Mouse (Mus musculus): ENCODE data around the gene Adgrl3.

Adgrl3 gene

GRCm38 (mm10) chr5:81564294-81564693 lies 544.4 kb downstream of the Adgrl3 start:
- no peak for DNase-seq (ENCODE audit: low read depth)

GRCm38 (mm10) chr5:81566577-81566976 lies 546.6 kb downstream of the Adgrl3 start:
- DNase-seq (ENCODE audit: low read depth), result no peak

DNA sequence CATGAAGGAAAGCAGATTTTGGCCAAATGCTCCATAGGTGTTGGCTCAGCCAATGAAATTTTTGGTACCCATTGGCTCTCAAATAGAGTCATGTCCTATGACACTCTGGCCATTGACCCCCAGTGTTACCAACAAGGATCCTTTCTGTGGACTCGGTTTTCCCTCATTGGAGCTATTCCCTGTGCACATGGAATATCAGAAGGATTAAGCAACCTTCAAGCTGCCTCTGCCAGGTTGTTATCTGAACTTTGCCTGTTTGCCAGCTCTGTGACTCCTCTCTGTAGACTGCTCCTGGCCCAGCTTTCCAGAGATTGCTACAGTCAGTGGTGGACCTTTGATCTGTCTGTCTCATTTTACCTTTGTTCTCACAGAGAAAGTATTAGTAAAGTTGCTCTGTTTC lies 548.8 kb downstream of the Adgrl3 start:
- no peak for DNase-seq (ENCODE audit: low read depth)

DNA sequence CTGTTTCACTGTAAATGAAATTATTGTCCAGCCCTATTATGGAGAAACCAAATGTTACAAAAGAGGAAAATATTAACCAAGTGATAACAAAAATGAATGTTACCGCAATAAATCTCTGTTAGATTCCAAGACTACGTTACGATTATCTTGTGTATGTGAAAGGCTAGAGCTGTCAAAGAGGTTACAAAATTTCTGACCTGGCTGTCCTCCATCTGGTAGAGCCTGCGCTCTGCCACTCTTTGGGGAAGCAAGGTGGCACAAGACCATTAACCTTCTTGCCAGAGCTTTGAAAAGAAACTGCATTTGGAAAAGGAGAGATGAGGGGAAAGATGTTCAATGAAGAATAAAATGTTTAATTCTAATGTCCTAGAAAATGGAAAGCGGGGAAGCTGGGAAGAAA lies 562.9 kb downstream of the Adgrl3 start:
- no peak for DNase-seq (ENCODE audit: low read depth)

DNA sequence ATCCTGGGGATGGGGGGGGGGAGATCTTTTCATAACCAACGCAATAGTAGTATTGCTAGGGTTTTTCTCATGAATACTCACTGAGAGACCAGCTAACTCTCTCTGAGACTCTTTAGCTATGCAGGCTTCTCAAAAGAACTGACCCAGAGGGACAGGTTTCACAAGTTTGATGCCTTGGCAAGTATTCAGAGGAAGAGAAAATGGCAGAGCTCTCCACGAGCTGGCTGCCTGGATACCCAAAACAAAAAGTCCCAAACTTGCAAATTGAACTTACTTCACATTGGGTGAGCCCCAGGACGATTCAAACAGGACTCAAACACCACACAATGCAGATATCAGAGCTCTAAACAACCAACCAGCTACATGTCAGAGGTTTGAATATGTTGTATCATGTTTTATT lies 563.5 kb downstream of the Adgrl3 start:
- DNase-seq (ENCODE audit: low read depth), result no peak

DNA sequence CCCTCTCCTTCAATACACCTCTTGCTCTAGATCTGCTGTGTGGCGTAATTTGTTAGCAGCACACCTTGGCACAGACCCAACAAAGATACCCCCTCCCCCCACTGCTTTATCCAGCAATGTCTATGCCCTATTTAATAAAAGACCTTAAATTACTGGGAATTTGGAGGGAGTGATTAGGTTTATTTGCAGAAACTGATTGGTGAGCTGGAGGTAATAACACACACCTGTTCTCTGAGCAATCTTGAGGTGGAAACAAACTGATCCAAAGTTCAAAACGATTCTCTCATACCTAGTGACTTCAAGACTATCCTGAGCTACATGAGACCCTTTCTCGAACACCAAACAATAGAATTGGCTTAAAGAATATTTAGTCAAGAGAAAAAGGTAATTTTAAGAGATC lies 565.0 kb downstream of the Adgrl3 start:
- no peak for DNase-seq (ENCODE audit: low read depth)

GRCm38 (mm10) chr5:81590005-81590694 lies 570.2 kb downstream of the Adgrl3 start:
- no peak for DNase-seq (ENCODE audit: low read depth)

DNA sequence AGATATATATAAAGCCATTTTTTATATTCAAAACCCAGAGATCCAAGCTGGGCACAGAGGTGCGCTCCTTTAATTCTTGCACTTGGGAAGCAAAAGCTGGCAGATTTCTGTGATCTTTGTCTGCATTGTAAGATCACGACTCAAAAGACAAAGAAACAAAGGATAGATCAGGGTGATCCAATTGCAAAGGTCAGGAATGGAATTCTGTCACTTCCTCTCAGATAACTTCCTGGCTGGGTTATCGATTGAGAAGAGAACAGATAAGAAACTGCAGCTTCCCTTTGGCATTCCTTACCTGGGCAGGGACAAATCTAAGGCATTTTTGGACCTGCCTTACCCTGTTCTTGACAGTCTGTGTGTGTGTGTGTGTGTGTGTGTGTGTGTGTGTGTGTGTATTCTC lies 571.5 kb downstream of the Adgrl3 start:
- DNase-seq (ENCODE audit: low read depth), result no peak

GRCm38 (mm10) chr5:81593396-81593995 lies 573.6 kb downstream of the Adgrl3 start:
- DNase-seq (ENCODE audit: low read depth), result no peak

- no peak for DNase-seq (ENCODE audit: low read depth)
Observed at GRCm38 (mm10) chr5:81598041-81598440, 578.1 kb downstream of the Adgrl3 start.

GRCm38 (mm10) chr5:81602889-81603288 lies 583.0 kb downstream of the Adgrl3 start:
- no peak for DNase-seq (ENCODE audit: low read depth)

DNA sequence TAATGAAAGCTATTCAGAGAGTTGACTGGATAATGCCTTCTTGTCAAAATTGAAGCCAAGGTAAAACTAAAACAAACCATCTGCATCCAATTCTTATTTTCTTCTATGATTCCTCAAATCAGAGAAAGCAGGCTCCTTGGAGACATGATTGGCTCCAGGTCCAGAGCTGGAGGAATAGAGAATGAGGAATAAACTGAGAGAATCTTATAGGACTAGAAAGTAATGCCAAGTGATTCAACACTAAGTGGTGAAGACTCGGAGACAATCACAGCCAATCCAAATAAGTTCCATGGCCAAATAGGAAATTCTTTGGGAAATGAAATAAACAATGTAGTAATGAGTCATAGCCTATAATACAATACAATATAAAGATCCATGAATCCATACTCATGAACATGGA lies 585.7 kb downstream of the Adgrl3 start:
- DNase-seq (ENCODE audit: low read depth), result no peak

DNA sequence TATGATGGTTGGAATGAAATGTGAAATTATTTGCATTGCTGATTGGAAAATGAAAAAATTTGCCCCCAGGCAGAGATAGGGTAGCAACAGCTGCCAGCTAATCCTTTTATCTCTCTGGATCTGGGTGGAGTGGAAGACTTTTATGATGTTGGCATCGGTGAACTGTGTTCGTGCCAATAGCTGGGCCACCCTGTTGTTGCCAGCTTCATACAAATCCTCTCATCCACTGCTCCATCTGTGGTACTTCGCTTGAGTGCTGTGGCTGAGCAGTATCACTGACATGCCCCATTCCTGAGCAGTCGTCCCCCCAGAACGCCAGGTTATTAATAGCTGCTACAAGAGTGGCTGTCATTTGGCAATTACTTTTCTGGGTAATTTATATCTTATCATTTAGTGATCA lies 590.3 kb downstream of the Adgrl3 start:
- no peak for DNase-seq (ENCODE audit: low read depth)

DNA sequence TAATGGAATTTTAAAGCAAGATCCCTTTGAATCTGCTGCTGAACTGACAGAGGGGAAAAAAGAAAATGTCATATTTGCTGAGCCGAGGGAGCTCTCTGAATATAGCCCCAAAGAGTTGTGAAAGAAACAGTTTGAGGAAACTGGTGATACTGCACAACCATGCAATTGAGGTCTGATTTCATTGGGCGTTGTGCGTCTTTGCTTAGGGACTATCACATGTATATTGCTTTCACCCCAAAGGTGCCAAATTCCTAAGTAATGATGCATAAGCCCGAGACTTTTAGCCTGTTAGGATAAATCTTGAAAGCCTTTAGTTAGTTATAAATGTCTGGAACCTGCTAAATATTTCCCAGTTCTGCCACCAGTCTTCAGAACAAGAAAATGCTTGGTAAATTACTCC lies 594.7 kb downstream of the Adgrl3 start:
- no peak for DNase-seq (ENCODE audit: low read depth)

DNA sequence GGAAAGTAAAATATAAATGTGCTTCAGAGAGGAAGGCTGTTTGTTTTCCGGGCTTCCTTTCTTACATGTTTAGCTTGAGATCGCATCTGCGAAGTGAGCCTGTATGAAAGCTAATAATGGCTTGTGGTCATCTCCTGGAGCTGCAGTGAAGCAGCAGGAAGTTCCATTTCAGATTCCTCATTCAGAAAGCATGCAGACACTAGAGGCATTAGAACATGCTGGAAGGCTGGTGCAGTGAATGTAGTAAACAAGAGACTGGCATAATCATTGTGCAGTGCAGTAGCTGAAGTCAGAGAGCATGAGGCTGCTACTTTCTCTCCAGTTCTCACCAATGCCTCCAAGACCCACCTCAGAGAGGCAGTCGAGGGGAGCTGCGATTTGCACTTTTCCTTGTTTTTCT lies 601.2 kb downstream of the Adgrl3 start:
- DNase-seq (ENCODE audit: low read depth), result no peak

- no peak for DNase-seq (ENCODE audit: low read depth)
Observed at GRCm38 (mm10) chr5:81621715-81622114, 601.8 kb downstream of the Adgrl3 start.

- DNase-seq (ENCODE audit: low read depth), result no peak
Observed at GRCm38 (mm10) chr5:81623846-81624245, 603.9 kb downstream of the Adgrl3 start.

- DNase-seq (ENCODE audit: low read depth), result no peak
Observed at GRCm38 (mm10) chr5:81636169-81636568, 616.2 kb downstream of the Adgrl3 start.

DNA sequence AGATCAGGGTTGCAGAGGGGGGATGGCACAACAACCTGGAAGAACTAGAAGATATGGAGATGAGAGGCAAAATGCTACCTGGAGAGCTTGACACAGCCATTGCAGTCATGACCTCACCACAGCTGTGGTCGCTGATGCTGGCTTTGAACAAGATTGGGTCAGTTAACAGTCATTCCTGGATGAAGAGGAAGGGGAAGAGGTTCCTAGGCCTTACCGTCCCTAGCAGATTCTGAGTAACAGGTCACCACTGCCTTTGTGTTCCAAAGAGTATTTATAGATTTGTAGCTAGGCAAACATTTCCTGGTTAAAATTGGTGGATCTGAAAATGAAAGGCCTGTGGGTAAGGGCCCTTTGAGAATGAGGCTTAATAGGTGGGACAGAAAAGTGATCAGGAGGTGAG lies 618.5 kb downstream of the Adgrl3 start:
- no peak for DNase-seq (ENCODE audit: low read depth)

GRCm38 (mm10) chr5:81640118-81640517 lies 620.2 kb downstream of the Adgrl3 start:
- DNase-seq (ENCODE audit: low read depth), result no peak

GRCm38 (mm10) chr5:81645557-81645956 lies 625.6 kb downstream of the Adgrl3 start:
- DNase-seq (ENCODE audit: low read depth), result no peak

DNA sequence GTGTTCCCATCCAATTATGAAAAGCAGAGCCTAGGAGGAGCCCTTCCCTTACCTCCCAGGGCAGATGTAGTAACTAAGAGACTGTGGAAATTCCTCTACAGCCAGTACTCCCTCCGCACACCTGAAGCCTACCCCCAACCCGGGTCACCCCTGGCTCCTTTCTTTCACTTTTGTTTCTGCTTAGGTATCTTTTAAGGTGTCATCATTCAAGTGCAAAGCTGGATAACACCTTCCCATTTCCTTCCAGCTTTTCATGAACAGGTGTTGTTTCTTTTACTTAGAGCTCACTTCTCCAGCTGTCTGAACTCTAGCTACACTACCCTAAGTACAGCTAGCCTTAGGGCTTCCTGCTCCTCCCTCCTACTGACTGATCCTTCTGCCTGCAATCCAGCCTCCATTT lies 634.0 kb downstream of the Adgrl3 start:
- DNase-seq (ENCODE audit: low read depth), result no peak

DNA sequence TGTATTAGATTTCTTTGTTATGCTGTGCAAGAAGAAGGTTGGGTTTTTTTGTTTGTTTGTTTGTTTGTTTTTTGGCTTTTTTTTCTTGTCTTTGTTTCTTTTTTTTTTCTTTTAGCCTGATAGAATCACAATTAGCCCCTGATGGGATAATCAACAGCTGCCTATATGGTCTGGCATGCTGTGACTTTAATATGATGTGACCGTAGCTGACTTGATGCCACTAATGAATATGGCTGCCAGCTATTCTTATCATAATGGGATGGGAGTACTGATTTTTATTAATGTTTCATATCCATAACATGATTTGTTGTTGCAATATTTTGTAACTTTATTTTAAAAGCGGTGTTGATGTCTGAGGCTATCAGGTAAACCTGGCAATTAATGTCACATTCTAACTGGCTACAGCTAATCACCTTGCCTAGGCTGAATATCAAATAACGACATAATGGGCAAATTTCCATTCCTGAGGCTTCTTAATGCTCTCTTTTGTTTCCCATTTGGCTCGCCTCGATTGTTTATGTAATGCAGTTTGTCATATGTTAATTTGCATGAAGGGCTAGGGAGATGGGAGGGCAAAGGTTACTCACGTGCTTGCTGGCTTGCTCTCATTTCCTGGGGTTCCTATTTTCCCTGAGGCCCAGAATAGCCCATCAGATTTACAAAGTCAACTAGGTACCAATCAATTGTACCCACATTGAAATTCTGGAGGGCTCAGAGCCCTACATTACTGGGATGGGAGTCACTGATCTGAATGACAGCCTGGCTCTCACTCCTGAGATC lies 641.9 kb downstream of the Adgrl3 start:
- no peak for DNase-seq (ENCODE audit: low read depth)
